Mouse (Mus musculus): ENCODE measurements around the gene Ermap.

Gene Ermap

GRCm38 (mm10) chr4:119185771-119186170 is 4.0 kb downstream of the Ermap start:
- no peak for DNase-seq (ENCODE audit: low spot score)

DNA sequence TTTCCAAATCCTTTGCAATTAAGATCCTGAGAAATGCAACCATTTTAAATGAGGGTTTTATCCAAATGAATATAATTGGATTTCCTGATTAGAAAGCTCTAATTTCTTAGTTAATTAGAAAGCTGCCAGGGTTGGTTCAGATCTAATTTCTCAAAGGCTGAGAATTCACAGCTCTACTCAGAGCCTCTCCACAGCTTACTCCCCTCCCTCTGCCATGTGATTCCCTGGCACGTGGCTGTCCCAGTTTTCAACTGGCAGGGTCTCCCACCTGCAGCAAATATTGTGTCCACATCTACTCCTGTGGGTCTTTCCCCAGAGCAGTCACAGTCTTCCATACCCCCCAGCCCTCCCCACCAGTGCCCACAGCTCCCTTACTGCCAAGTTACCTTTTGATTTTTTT is 6.3 kb downstream of the Ermap start:
- DNase-seq (ENCODE audit: low spot score), result no peak

DNA sequence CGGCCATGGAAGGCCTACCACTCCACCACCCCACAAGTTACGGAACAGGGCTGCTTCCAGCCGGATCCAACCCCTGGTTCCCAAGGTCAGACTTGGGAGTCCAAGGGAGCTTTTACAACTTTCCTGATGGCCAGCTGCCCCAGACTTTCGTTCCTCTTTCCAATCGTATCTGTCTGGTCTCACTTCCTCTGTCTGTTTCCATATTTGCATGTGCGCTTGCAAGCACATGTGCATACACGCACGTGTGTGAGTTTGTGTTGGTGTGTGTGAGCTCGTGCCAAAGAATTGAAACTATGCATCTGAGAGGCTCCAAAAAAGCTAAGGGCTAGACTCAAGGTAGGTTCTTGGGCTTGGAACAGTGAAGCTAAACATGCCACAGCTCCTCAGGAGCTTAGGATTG is 8.4 kb downstream of the Ermap start:
- DNase-seq (ENCODE audit: low spot score), result no peak

GRCm38 (mm10) chr4:119180133-119180707 is 9.6 kb downstream of the Ermap start:
- no peak for DNase-seq (ENCODE audit: low spot score)

- no peak for DNase-seq (ENCODE audit: low spot score)
These were observed 11.5 kb downstream of the Ermap start for GRCm38 (mm10) chr4:119178331-119178730.

DNA sequence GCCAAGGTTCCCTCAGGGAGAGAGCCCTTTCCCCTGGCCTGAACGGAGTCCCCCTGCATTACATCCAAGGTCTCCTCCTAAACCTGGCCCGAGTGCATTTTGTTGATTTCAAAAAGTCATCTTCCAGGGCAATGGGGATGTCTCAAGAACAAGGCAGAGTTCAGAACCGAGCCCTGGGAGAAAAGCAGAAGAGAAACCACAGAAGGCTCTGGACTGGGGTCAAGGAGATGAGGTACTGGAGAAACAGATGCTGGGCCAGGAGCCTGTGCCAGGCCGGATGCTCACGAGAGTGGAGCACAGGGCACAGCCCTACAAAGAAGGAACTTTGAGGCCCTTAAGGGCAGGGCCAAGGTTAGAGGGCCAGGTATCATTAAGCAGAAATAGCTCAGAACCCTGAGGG is 12.1 kb downstream of the Ermap start:
- no peak for DNase-seq (ENCODE audit: low spot score)

DNA sequence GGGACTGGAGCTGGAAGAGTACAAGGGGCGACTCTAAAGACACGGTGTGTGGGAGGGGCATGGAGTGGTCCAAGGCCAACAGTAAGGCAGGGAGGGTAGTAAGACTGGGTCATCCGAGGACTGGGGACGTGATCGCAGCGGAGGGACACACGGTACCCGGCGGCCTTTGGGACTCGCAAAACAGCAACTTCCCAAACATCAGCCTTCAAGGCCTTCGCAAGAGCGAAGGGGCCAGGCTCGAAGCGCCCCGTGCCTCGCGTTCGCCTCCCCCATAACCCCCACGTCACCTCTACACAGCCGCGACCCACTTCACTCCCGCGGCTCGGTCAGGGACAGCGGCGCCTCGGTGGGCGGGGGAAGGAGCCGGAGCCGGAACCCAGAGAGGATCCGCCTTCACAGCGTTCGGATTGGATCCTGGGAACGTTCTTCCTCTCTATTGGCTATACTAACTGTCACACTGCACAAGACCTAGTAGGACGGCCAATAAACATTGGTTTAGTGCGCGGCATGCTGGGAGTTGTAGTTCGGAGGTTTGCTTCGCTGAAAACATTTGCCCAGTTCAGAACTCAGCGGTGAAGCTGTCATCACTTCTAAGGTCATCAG is 15.9 kb downstream of the Ermap start, which contains the start of gene Zfp691:
TSS of gene Zfp691 (minus strand) at position 345 of the 603 bp plus-strand sequence.
- peak; percentile 84 for DNase-seq (ENCODE audit: low spot score)

DNA sequence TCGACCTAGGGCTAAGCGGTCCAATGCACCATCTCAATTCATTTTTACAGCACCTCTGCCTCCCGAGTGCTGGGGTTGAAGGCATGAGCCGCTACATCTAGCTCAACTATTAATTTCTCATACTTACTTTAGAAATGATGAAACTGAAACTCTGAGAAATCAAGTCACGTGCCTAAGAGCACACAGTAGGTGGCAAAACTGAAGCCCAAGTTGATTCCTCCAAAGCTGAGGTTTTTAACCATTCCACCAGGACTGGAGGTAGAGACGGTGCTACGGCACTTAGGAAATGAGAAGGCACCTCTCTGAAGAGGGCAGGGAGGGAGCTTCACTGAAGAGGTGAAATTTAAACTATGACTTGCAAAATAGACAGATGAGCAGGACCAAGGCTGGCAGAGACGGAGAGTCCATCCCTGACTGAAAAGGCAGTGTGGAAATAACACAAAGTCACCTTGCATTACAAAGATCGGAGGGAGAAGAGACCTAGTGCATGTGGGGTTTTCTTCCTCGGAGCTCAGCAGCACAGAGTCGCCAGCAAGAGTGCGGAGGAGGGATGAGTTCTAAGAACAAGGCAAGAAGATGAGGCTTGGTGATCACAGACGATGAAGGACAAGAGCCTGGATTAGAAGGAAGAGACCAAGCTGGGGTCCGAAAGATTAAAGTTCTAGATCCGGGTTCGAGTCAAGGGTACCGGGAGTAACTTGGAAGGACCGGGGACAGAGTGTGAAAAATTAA is 16.7 kb downstream of the Ermap start:
- DNase-seq (ENCODE audit: low spot score), result no peak

DNA sequence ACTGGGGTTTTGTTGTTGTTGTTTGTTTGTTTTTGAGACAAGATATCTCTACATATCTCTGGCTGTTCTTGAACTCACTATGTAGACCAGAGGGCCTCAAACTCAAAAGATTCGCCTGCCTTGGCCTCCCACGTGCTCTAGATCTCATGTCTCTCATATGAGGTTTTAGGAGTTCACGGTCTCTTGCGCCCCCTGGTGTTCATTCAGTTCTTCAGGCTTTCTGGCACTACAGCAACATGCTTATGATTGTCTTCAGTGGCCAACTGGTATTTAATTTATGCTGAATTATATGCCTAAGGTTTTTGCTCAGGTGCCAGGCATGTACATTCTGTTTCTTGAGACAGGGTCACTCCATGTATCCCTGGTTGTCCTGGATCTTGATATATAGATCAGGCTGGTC is 22.1 kb downstream of the Ermap start:
- peak; percentile 77 for DNase-seq (ENCODE audit: low spot score)

DNA sequence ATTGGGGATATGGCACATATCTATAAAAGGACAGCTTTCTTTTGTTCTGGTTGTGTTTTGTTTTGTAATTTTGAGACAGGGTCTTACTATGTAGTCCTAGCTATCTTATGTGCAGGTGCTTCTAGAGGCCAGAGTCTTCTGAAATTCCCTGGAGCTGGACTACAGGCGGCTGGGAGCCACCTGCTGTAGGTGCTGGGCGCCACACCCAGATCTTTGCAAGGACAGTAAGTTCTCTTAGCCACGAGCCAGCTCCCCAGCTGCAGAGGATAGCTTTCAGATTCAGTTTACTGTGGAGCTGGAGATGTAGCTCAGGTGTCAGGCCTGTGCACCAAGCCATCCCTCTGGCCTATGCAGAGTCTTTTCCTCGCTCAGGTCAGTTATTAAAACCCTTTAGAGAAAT is 22.7 kb downstream of the Ermap start:
- no peak for DNase-seq (ENCODE audit: low spot score)

- no peak for DNase-seq (ENCODE audit: low spot score)
These were observed 23.9 kb downstream of the Ermap start for GRCm38 (mm10) chr4:119165916-119166315.

DNA sequence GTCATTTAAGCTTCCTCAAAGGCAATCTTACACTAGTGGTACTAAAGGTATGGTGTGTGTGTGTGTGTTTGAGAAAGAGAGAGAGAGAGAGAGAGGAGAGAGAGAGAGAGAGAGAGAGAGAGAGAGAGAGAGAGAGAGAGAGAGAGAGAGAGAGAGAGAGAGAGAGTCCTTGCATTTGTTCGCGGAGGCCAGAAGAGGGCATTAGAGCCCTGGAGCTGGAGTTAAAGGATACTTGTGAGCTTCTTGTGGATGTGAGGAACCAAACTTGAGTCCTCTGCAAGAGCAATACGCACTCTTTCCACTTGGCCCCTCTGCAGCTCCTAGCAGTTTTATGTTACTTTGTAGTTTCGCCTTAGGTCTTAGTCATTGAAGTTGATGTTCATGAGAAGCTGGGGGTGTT is 26.8 kb downstream of the Ermap start:
- DNase-seq (ENCODE audit: low spot score), result no peak

- DNase-seq (ENCODE audit: low spot score), result no peak
These were observed 28.5 kb downstream of the Ermap start for GRCm38 (mm10) chr4:119161358-119161757.

GRCm38 (mm10) chr4:119157891-119158290 is 31.9 kb downstream of the Ermap start:
- no peak for DNase-seq (ENCODE audit: low spot score)

GRCm38 (mm10) chr4:119157186-119157585 is 32.6 kb downstream of the Ermap start:
- DNase-seq (ENCODE audit: low spot score), result peak; percentile 54

DNA sequence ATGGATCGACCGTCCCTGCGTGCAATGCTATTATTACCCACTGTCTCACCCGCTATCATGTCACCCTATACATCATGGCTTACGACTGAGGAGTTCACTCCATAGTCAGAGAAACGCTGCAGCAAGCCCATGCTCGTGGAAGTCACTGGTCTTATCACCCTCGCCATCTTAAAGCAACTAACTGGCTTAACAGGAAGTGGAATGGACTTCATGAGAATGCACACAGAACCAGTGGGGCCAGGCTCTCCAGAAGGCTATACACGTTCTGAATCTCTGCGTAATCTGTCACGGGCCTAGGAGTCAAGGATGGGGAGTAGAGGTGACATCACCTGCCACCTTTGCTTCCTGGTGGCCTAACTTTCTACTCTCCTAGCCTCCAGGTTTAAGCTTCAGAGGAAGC is 41.1 kb downstream of the Ermap start:
- DNase-seq (ENCODE audit: low spot score), result no peak

- no peak for DNase-seq (ENCODE audit: low spot score)
These were observed 42.5 kb downstream of the Ermap start for GRCm38 (mm10) chr4:119147347-119147746.

DNA sequence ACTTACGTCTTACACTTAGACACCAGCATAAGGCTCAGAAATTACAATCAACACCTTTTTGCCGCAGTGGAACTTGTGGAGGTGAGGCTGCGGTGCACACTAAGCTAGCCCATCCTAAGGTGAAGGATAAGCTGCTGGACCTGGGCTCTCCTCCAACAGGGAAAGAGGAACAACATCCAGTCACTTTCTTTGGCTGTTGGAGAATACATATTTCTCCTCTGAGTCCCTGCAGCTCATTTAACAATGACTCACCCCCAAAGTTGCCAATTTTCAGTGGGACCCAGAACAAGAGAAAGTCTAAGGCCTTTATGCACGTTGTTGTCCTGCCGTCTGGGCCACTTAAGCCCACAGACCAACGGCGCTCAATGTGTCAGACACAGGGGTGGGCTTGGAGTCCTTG is 43.0 kb downstream of the Ermap start:
- no peak for DNase-seq (ENCODE audit: low spot score)

DNA sequence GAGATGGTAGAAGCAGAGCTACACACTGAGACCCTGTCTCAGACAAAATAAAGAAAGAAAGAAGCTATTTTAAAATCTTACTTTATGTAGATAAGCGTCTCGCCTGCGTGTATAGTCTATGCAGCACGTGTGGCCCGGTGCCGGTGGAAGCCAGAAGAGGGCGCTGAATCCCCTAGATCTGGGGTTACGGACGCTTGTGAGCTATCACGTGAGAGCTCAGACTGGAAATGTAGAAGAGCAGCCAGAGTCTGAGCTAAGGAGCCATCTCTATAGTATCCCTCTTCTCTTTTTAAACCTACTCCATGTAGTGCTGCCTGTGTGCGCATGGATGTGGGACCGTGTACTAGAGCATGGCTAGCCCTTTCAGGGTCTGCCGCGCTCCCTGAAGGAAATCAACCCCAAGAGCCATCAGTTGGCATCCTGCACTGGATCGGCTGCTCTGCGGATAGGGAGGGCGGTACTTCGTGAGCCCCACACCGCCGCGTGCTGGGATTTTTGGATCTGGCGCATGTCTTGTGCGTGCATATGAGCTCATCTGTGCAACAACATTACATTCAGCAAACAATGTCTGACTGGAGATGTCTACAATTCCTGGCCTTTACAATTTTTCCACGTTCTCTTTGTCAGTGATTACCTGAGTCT is 47.5 kb downstream of the Ermap start:
- peak; percentile 54 for DNase-seq (ENCODE audit: low spot score)

DNA sequence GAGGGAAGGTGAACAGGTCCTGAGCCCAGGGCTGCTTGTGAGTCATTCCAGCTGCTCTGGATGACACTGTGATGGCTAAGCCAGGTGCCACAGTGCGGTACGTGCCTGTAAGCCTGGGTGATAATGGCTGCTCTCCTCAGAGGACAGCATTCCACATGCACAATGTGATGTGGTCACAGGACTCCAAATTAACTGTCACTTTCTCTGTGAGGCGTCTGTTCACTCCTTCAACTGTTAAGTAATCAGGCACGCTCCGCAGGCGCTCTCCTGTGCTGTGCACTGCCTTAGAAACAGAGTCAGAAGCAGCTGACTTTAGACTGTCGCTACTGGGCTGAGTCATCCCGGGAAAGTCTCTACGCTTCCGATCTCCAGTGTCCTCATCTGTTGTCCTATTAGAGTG is 48.6 kb downstream of the Ermap start:
- DNase-seq (ENCODE audit: low spot score), result no peak

GRCm38 (mm10) chr4:119140126-119140525 is 49.7 kb downstream of the Ermap start:
- DNase-seq (ENCODE audit: low spot score), result no peak

GRCm38 (mm10) chr4:119138776-119139175 is 51.0 kb downstream of the Ermap start:
- DNase-seq (ENCODE audit: low spot score), result no peak

- DNase-seq (ENCODE audit: low spot score), result peak; percentile 53
These were observed 51.6 kb downstream of the Ermap start for GRCm38 (mm10) chr4:119138171-119138570.
